Mouse (Mus musculus): Measurements from ENCODE around the gene 1810065E05Rik.

The 1810065E05Rik gene

GRCm38 (mm10) chr11:58420815-58421214 is at the start of gene 1810065E05Rik:
TSS of gene 1810065E05Rik (plus strand) at chr11:58421111.
- DNase-seq (ENCODE audit: low spot score), result no peak

- no peak for DNase-seq (ENCODE audit: low spot score)
These were observed 43.6 kb upstream of the 1810065E05Rik start for GRCm38 (mm10) chr11:58377273-58377672.

- no peak for DNase-seq (ENCODE audit: low spot score)
These were observed 43.2 kb upstream of the 1810065E05Rik start for GRCm38 (mm10) chr11:58377686-58378085.

- DNase-seq (ENCODE audit: low spot score), result no peak
These were observed 42.1 kb upstream of the 1810065E05Rik start, which contains the start of gene Lypd8 for GRCm38 (mm10) chr11:58378763-58379278. TSS of gene Lypd8 (plus strand) at chr11:58379043.

- DNase-seq (ENCODE audit: low spot score), result no peak
These were observed 41.4 kb upstream of the 1810065E05Rik start for GRCm38 (mm10) chr11:58379516-58379915.

- no peak for DNase-seq (ENCODE audit: low spot score)
These were observed 38.4 kb upstream of the 1810065E05Rik start for GRCm38 (mm10) chr11:58382471-58382870.

- DNase-seq (ENCODE audit: low spot score), result no peak
These were observed 20.8 kb upstream of the 1810065E05Rik start for GRCm38 (mm10) chr11:58399985-58400645.

- DNase-seq (ENCODE audit: low spot score), result no peak
These were observed 20.3 kb upstream of the 1810065E05Rik start for GRCm38 (mm10) chr11:58400655-58401054.

- DNase-seq (ENCODE audit: low spot score), result no peak
These were observed 12.8 kb upstream of the 1810065E05Rik start for GRCm38 (mm10) chr11:58408066-58408465.

- no peak for DNase-seq (ENCODE audit: low spot score)
These were observed 2.6 kb upstream of the 1810065E05Rik start for GRCm38 (mm10) chr11:58418336-58418735.

GRCm38 (mm10) chr11:58432259-58432658 is 11.3 kb downstream of the 1810065E05Rik start, which contains the start of gene Gm12253:
TSS of gene Gm12253 (plus strand) at chr11:58432559.
- no peak for DNase-seq (ENCODE audit: low spot score)

- no peak for DNase-seq (ENCODE audit: low spot score)
These were observed 17.0 kb downstream of the 1810065E05Rik start for GRCm38 (mm10) chr11:58437866-58438265.

GRCm38 (mm10) chr11:58452759-58453158 is 31.8 kb downstream of the 1810065E05Rik start, which contains the start of gene Lypd9:
TSS of gene Lypd9 (minus strand) at chr11:58452923.
- DNase-seq (ENCODE audit: low spot score), result no peak

GRCm38 (mm10) chr11:58453592-58453991 is 32.7 kb downstream of the 1810065E05Rik start:
- DNase-seq (ENCODE audit: low spot score), result no peak

GRCm38 (mm10) chr11:58462170-58462569 is 41.3 kb downstream of the 1810065E05Rik start, which contains the start of gene Olfr30:
TSS of gene Olfr30 (minus strand) at chr11:58462270.
- no peak for DNase-seq (ENCODE audit: low spot score)

Measured in ovary, postnatal 14 days (tissue).